Mouse (Mus musculus) left cerebral cortex, postnatal 10 days (tissue): Measurements from ENCODE around the gene Gm2174. TPM values are rescaled to one million over a fixed set of nuclear protein-coding genes. Genes with fewer than 3 reads are reported as not detected.

Experiments
- DNase-seq, 2 experiments: peaks; one replicate each; pipeline ENCODE4 v3.0.0; 2021 to 2022; ENCODE audit warnings: low spot score in 2 of 2, mixed read lengths in 1 of 2; ENCODE audit errors: extremely low spot score in 1 of 2
- intact Hi-C: fragments of 180-260 bp; cut with DNase I; formaldehyde crosslinking; loops from one replicate; pipeline ENCODE4 v1.15.1; 2025
- total RNA-seq, 2 experiments: library from RNA; stranded (reverse); gene quantifications; 2 replicates each; pipeline ENCODE4 v1.2.3; 2021

Gene Gm2174
- total RNA-seq, 2 experiments from 2014 or later, result not detected

DNA sequence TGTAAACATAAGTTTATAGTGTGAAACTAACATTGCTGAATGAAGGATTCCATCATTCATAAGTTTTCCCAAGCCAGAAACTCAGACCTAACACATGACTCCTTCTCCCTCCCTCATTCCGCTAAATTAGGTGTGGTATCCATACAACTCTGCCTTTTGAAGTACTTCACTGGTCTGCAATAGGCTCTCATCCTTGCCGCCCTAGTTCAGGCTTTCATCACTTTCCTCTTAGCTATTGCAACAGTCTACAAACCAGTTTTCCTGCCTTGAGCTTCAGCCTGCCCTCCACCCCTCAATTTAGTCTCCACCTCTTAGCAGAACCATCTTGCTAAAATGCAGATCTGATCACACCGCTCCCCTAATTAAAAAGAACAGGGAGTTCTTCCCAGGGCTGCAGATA lies 29.8 kb downstream of the Gm2174 start:
- DNase-seq, result no peak
- intact Hi-C loops, result no loop called here

DNA sequence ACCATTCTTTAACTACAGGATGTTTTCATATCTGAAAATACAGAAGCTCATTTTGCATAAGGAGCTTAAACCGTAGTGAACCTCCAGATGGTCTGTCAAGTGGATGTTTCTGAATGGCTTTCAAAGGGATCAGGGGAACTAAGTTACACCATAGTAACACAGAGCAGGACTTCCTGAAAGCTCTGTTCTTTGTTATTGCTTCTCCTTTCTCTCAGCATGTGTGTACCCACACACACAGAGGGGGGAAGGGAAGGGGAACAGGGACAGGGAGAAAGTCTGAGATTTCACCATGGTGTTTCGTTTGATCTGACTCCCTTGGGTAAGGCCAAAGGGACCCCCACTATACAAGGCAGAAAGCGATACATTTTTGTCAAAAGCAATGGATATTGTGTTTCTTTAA lies 34.1 kb downstream of the Gm2174 start:
- DNase-seq, result no peak
- intact Hi-C loops, result no loop called here

- intact Hi-C loops, result loop anchor here (2.0 kb wide), 1 partner anchor 63 kb away; no protein-coding TSS in a partner anchor
- peak; percentile 62 to 68 for DNase-seq
Observed at GRCm38 (mm10) chrX:56489758-56490157, 42.0 kb downstream of the Gm2174 start.

- intact Hi-C loops, result no loop called here
- DNase-seq, result no peak
Observed at GRCm38 (mm10) chrX:56497241-56497640, 49.5 kb downstream of the Gm2174 start.

Other genes starting within 250 kb of the Gm2174 start
- gene Gm773, start 235.1 kb upstream of the Gm2174 start, total RNA-seq, result not detected
- 1 to 10 TPM; 4.6 to 5.3 TPM for gene Zfp449, start 101.6 kb upstream of the Gm2174 start, total RNA-seq
- 10 to 100 TPM; 42.6 to 48.1 TPM for gene Smim10l2a, start 73.4 kb upstream of the Gm2174 start, total RNA-seq
- gene Ints6l, start 6.9 kb downstream of the Gm2174 start, total RNA-seq, result 10 to 100 TPM; 32.0 to 40.7 TPM
- gene Gm10477, start 76.8 kb downstream of the Gm2174 start, total RNA-seq, result not detected
- gene Gm648, start 101.6 kb downstream of the Gm2174 start, total RNA-seq, result not detected
- 10 to 100 TPM; 36.7 to 37.8 TPM for gene Mmgt1, start 150.1 kb downstream of the Gm2174 start, total RNA-seq
- gene Slc9a6, start 161.8 kb downstream of the Gm2174 start, total RNA-seq, result 100 to 1,000 TPM in 1 of 2 experiments, 10 to 100 TPM in 1; 93.7 to 109 TPM